Mouse (Mus musculus) liver, postnatal 0 days (tissue): ENCODE measurements at regions not wholly inside any gene's neighbourhood (a gene's known extent, or its start where the extent isn't known, plus 50 kb on each side); places are given as distances from the start of the nearest gene placed in this dataset.

Source experiments
- ATAC-seq: fragments of 200-750 bp; cut with Nextera tagmentation; 2 replicates; pipeline ENCODE4 v1.8.0; 2017; ENCODE audit warnings: mild to moderate bottlenecking, moderate library complexity
- DNase-seq: peaks from one replicate; pipeline ENCODE4 v3.0.0-alpha.2; 2016
- H3K27ac ChIP-seq: fragments of 300-500 bp; sonication (generic); 2 replicates; pipeline ENCODE4 v1.5.1; 2014; ENCODE audit warnings: antibody characterized with exemption, moderate library complexity, mild to moderate bottlenecking, low read depth
- H3K27me3 ChIP-seq: fragments of 300-500 bp; sonication (generic); 2 replicates; pipeline ENCODE4 v1.6.1; 2014; ENCODE audit warnings: low read length, control low read depth, mixed read lengths; ENCODE audit not compliant: insufficient read depth
- H3K36me3 ChIP-seq: fragments of 300-500 bp; sonication (generic); replicated peaks from 2 replicates; pipeline ENCODE4 v1.6.1; 2014; ENCODE audit warnings: mild to moderate bottlenecking, control low read depth, low read length, moderate library complexity, mixed read lengths; ENCODE audit not compliant: insufficient read depth
- H3K4me1 ChIP-seq: fragments of 300-500 bp; sonication (generic); 2 replicates; pipeline ENCODE4 v1.6.1; 2014; ENCODE audit warnings: antibody characterized with exemption, mild to moderate bottlenecking, control low read depth; ENCODE audit not compliant: insufficient read depth
- H3K4me2 ChIP-seq: fragments of 300-500 bp; sonication (generic); 2 replicates; pipeline ENCODE4 v1.6.1; 2014; ENCODE audit warnings: low read depth, mild to moderate bottlenecking, low read length, moderate library complexity, mixed read lengths
- H3K4me3 ChIP-seq: fragments of 300-500 bp; sonication (generic); 2 replicates; pipeline ENCODE4 v1.5.1; 2014; ENCODE audit warnings: low read depth, low read length
- H3K9ac ChIP-seq: fragments of 300-500 bp; sonication (generic); replicated peaks from 2 replicates; pipeline ENCODE4 v1.6.1; 2014; ENCODE audit warnings: mild to moderate bottlenecking, moderate library complexity
- H3K9me3 ChIP-seq: fragments of 300-500 bp; sonication (generic); 2 replicates; pipeline ENCODE4 v1.6.1; 2016; ENCODE audit warnings: mild to moderate bottlenecking, control low read depth, low read length, mixed read lengths
- CTCF ChIP-seq: sonication (generic); IDR thresholded peaks from 2 replicates; pipeline ENCODE4 v1.5.1; 2016; ENCODE audit warnings: antibody characterized with exemption, low read depth
- EP300 ChIP-seq: IDR thresholded peaks from 2 replicates; pipeline ENCODE4 v1.6.1; 2016; ENCODE audit warnings: antibody characterized with exemption, low read depth, mild to moderate bottlenecking
- WGBS: fragments of 180-500 bp; shearing (Covaris S2); extraction: QIAGEN DNeasy Blood & Tissue Kit; methylation state at CpG from one replicate; pipeline ENCODE4 v1.1.7; 2014; ENCODE audit not compliant: insufficient replicate concordance; 5-methylcytosine and 5-hydroxymethylcytosine counted together

DNA sequence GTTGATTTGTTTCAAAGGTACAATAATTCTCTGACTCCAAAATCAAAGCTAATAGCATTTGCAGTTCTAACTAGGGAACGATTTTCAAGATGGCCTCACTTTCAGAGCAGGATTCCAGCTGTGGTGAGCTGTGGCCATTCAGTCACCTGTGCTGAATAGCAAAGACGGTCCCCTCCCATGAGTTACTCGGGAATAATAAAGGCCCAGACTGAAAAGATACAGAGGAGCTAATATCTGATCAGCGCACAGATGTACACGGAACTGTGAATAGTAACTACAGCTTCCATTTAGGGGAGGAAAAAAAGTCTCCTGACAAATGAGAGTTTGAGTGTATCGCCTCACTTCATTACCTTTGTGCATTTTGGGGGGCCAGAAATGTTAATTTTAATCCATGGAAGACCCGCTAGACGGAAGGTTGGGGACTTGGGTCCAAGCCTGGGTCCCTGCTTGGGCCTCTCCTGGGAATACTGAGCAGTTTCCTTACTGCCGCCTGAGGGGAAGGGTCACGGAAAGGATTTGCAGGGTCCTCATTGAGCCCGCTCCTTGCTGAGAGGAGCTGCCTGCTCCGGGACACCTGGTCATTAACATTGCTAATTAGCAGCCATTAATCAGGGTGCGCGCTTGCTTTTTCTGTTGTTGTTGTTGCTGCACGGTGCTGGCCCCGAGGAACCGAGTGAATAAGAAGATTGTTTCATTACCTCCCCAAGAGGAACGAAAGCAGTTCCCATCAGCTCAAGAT lies 421.2 kb upstream of the Atp11b start:
- TF ChIP-seq EP300 (no peak), CTCF (no peak)
- Histone ChIP-seq H3K4me1 (no peaks in the 10 kb centered on the region), H3K4me3 (no peak overlapping the region), H3K9me3 (no peaks in the 10 kb centered on the region), H3K36me3 (no peaks in the 10 kb centered on the region), H3K27me3 (no peaks in the 10 kb centered on the region), H3K9ac (no peak overlapping the region), H3K4me2 (no peak overlapping the region), H3K27ac (no peak overlapping the region)
- no peak for DNase-seq
- ATAC-seq, result no peak
- 24% methylated on average over 18 of the region's 18 CpGs for WGBS

DNA sequence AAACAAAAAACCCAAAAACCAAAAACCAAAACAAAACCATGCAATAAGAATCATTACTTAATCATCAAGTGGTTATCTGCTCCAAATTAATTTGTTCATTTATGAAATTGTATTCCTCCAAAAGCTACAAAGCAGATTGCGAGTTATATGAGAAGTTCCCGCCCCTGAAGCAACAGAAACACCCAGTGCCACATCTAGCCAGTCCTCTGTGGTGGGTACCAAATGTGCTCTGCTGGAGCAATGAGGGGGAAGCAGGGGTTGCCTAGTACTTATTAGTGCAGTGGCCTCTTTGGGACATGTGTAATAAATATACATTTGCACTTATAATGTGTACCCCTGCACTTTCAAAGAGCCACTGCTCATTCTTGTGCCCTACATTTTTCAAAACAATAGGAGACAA lies 419.9 kb upstream of the Atp11b start:
- Histone ChIP-seq H3K27ac (no peak overlapping the region), H3K27me3 (no peaks in the 10 kb centered on the region), H3K4me3 (no peak overlapping the region), H3K36me3 (no peaks in the 10 kb centered on the region), H3K4me2 (no peak overlapping the region), H3K9ac (no peak overlapping the region), H3K4me1 (no peaks in the 10 kb centered on the region), H3K9me3 (no peaks in the 10 kb centered on the region)
- no peak for TF ChIP-seq CTCF
- TF ChIP-seq EP300, result no peak
- DNase-seq (no peak), ATAC-seq (no peak)
- 55% methylated on average over 2 of the region's 2 CpGs for WGBS

DNA sequence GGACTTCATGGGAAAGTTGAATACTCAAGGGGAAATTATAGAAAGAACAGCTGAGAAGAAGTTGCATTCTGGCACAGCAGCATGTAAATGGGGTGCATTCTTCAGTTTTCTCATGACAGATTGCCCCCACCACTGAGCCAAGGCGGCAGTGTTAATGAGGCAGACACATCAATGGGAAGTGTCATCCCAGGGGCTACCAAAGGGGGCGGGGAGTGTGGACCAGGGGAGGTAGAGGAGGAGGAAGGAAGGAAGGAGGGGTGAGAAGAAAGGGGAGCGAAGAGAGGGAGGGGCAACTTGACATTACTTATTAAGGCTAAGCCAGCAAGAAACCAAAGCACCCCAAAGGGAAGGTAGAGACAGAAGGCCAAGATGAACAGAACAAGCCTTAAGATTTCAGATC lies 419.4 kb upstream of the Atp11b start:
- Histone ChIP-seq H3K27me3 (no peaks in the 10 kb centered on the region), H3K9ac (no peak overlapping the region), H3K9me3 (no peaks in the 10 kb centered on the region), H3K36me3 (no peaks in the 10 kb centered on the region), H3K4me1 (no peaks in the 10 kb centered on the region), H3K4me3 (no peak overlapping the region), H3K27ac (no peak overlapping the region), H3K4me2 (no peak overlapping the region)
- TF ChIP-seq CTCF (no peak), EP300 (no peak)
- DNase-seq, result no peak
- ATAC-seq, result no peak
- 30% methylated on average over 3 of the region's 3 CpGs for WGBS

DNA sequence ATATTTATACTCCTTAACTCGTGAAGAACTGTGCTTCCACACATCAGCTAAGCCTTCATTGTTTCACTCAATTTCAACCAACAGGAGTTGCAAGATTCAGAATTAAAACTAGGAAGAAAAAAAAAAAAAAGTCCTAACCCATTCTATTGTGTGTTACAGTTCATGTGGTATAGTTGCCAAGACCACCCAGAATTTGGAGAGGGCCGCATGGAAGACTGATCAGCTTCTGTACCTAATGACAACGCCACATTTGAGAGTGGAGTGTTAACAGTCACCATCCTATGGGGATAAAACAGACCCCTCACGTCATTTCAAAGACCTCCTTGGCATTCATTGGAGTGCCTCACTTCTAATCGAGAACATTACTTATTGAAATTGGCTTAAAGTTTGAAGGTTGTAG lies 418.1 kb upstream of the Atp11b start:
- Histone ChIP-seq H3K27me3 (0 out of 2 replicates have a peak, but pooled peaks cover 3% of the 10 kb centered on the region), H3K36me3 (no peaks in the 10 kb centered on the region), H3K4me1 (no peaks in the 10 kb centered on the region), H3K27ac (no peak overlapping the region), H3K9ac (no peak overlapping the region), H3K9me3 (no peaks in the 10 kb centered on the region), H3K4me3 (no peak overlapping the region), H3K4me2 (no peak overlapping the region)
- no peak for TF ChIP-seq EP300
- TF ChIP-seq CTCF, result no peak
- DNase-seq (no peak), ATAC-seq (no peak)
- WGBS, result 59% methylated on average over 5 of the region's 5 CpGs

DNA sequence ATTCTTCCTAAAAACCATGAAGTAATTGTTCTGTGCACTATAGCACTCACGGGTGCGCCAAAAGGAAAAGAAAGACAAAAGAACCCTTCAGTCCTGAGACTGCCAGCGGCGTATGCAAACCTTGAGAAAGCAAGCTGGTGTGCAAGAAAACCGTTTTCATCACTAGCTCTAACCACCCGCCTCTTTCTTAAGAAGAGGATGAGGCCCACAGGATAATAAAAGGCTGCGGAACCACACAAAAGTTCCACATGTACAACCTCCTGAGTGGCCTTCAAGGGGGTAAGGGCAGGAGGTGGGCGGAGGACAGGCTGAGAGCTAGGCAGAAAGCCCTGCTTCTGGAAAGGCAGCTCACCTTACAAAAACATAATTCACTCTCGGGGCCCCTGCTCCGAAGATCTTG lies 413.4 kb upstream of the Atp11b start:
- no peak overlapping the region for H3K9ac ChIP-seq
- peak overlapping the region; percentile 30; the same call in 1 of the 2 replicates for H3K4me3 ChIP-seq
- H3K36me3 ChIP-seq, result no peaks in the 10 kb centered on the region
- no peak for ATAC-seq
- 13% methylated on average over 10 of the region's 10 CpGs for WGBS
- no peaks in the 10 kb centered on the region for H3K4me1 ChIP-seq
- H3K4me2 ChIP-seq, result peak overlapping the region; percentile 71
- H3K27ac ChIP-seq, result no peak overlapping the region
- 0 out of 2 replicates have a peak, but pooled peaks cover 3% of the 10 kb centered on the region for H3K27me3 ChIP-seq
- no peak for DNase-seq
- H3K9me3 ChIP-seq, result no peaks in the 10 kb centered on the region
- no peak for TF ChIP-seq EP300
- TF ChIP-seq CTCF, result no peak

DNA sequence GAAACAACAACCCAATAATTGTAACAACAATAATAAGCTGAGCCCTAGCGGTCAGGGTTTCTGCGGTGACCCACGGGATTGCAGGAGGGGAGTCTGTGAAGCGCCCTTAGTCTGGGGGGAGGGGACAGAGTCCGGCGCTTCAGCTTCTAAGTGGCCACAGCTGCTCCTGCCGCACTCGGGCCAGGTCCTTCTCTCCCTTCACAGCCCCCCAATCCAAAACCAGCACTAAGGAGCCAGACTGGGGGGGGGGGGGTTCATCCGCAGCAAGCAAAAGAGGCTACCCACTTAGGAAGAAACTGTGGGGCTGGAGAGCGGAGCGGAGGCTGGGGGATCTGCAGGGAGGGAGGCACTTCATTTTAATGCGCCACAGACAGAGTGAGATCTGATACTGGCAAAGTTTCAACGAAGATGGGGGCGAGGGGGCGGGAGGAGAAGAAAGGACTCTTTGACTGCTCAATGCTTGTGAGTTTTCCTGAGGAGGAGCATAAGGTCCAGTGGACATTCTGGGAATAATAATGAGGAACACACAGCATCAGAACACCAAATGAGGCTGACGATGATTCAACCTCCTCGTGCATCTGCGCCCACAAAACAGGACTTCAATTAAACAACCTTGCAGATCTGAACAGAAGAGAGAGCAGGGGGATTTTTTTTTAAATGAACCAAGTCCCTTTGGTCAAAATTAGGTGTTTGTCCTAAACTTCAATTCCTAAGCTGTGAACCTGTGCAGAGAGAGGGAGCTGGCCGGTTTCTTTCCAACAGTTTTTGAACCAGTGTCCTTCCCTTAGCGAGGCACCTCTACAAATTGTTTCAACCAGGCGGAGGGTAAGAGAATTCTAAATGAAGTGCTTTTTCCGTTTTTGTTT lies 412.7 kb upstream of the Atp11b start:
- WGBS, result 3% methylated on average over 22 of the region's 22 CpGs
- Histone ChIP-seq H3K9ac (no peak overlapping the region), H3K4me1 (no peaks in the 10 kb centered on the region), H3K4me2 (peak overlapping the region; percentile 71), H3K9me3 (no peaks in the 10 kb centered on the region), H3K4me3 (peak overlapping the region; percentile 30), H3K27me3 (0 out of 2 replicates have a peak, but pooled peaks cover 3% of the 10 kb centered on the region), H3K27ac (no peak overlapping the region), H3K36me3 (no peaks in the 10 kb centered on the region)
- DNase-seq (no peak), ATAC-seq (no peak)
- TF ChIP-seq CTCF, result no peak
- TF ChIP-seq EP300, result no peak
